Mouse (Mus musculus): ENCODE measurements at regions not wholly inside any gene's neighbourhood (a gene's known extent, or its start where the extent isn't known, plus 50 kb on each side); places are given as distances from the start of the nearest gene placed in this dataset.

GRCm38 (mm10) chr1:43302657-43303056 is 105.9 kb upstream of the Fhl2 start:
- TF ChIP-seq ZC3H11A (IDR thresholded peaks at IDR 0.05; ENCODE audit: borderline replicate concordance, low read depth, low read length) (no peak), ZNF384 (IDR thresholded peaks at IDR 0.05; ENCODE audit: low read depth, low read length) (no peak), HCFC1 (IDR thresholded peaks at IDR 0.05; ENCODE audit: borderline replicate concordance, insufficient read depth, low read length) (no peak)

Measured in ES-E14 (cell line).